Mouse (Mus musculus): ENCODE data around the gene Cfi.

GRCm38 (mm10) chr3:129892003-129892402 is 56.3 kb downstream of the Cfi start:
- TF ChIP-seq CTCF (IDR thresholded peaks at IDR 0.05; ENCODE audit: borderline replicate concordance, extremely low read depth, insufficient read depth, insufficient read length), result no peak
- TF ChIP-seq POLR2A (IDR thresholded peaks at IDR 0.05; ENCODE audit: borderline replicate concordance, extremely low read depth, insufficient read depth, insufficient read length, poor library complexity, severe bottlenecking), result no peak
